ENCODE assay signal across 8 mouse cellular contexts in genomic region chr3:144201794-144202573, GRCm38 (mm10). TPM values are rescaled to one million over a fixed set of nuclear protein-coding genes. Genes with fewer than 3 reads are reported as not detected.
A peak's percentile ranks its signal among the peaks of the same experiment; 100 is the strongest.
DNase-seq lines count a peak whose midpoint lies in the region; ATAC-seq and TF ChIP-seq lines count a peak whose summit lies in the region.

No protein-coding gene starts in this region.

- TF ChIP-seq CTCF in layer of hippocampus, adult 2 months (conservative IDR thresholded peaks at IDR 0.05), result peak; percentile 33

- peak overlapping the region; percentile 88 for H3K27ac ChIP-seq in forebrain, embryonic 12.5 days
- peak overlapping the region; percentile 94 for H3K27ac ChIP-seq in layer of hippocampus, adult 2 months

- DNase-seq in CD8-positive naive resting alpha-beta T cell, adult 2 months (ENCODE audit: low read depth in 2 of 2, low spot score in 2 of 2), result peak; percentile 39 to 42
- DNase-seq in brain, adult 2 months (ENCODE audit: low read depth, low spot score), result peak; percentile 70
- peak; percentile 80 for DNase-seq in heart, postnatal 25 days (ENCODE audit: low spot score)
- peak; percentile 65 to 68 for DNase-seq in layer of hippocampus, adult 2 months (ENCODE audit: low spot score in 2 of 2)
- peak; percentile 90 for DNase-seq in lung, postnatal 25 days (ENCODE audit: low spot score)
- DNase-seq in retina, embryonic 14.5 days (ENCODE audit: low spot score), result peak; percentile 80
- DNase-seq in thymus, postnatal 36 days, result peak; percentile 91 to 93

- no peaks in the 10 kb centered on the region for H3K36me3 ChIP-seq in forebrain, embryonic 12.5 days (replicated peaks)

- peak overlapping the region; percentile 93 for H3K4me2 ChIP-seq in forebrain, embryonic 12.5 days

- H3K9ac ChIP-seq in forebrain, embryonic 12.5 days, result peak overlapping the region; percentile 96

- H3K9me3 ChIP-seq in forebrain, embryonic 12.5 days, result no peaks in the 10 kb centered on the region

- H3K27me3 ChIP-seq in forebrain, embryonic 12.5 days, result 0 out of 2 replicates have a peak, but pooled peaks cover 4% of the 10 kb centered on the region

- 1% methylated on average over 56 of the region's 64 CpGs for WGBS in forebrain, embryonic 12.5 days

- peak; percentile 27 for ATAC-seq in forebrain, embryonic 12.5 days (ENCODE audit: low FRiP score)

- intact Hi-C loops in heart, postnatal 25 days (cut with DNase I), result loop anchor here (10.0 kb wide), 3 partner anchors 513 to 697 kb away; no protein-coding TSS in a partner anchor

- H3K4me3 ChIP-seq in forebrain, embryonic 12.5 days (replicated peaks), result peak overlapping the region; percentile 72
- peak overlapping the region; percentile 82 for H3K4me3 ChIP-seq in layer of hippocampus, adult 2 months

- peaks cover 56% of the 10 kb centered on the region for H3K4me1 ChIP-seq in forebrain, embryonic 12.5 days

RNA-seq across cellular contexts. Expression of gene Lmo4, which starts 3.0 kb away (rescaled TPM):
- polyA plus RNA-seq in forebrain, embryonic 12.5 days (2016; fragmentation: Nextera tagmentation; extraction: Ambion mirVana), result 50.7 and 55.2 TPM in 2 replicates
- 10 to 100 TPM; 31.4 to 33.1 TPM for total RNA-seq in heart, postnatal 25 days (2021)
- 100 to 1,000 TPM; 226 to 236 TPM for total RNA-seq in layer of hippocampus, adult 2 months (2021)

Comparison
In these comparisons a context has a peak if more than half of its experiments do, and no peak if none do; other contexts are left out.
1. Peak in every context shown above with its lines: DNase-seq, ATAC-seq, H3K4me3 ChIP-seq and H3K27ac ChIP-seq.
2. DNase-seq: peak in every context shown above with its lines; median percentile 92 in thymus, postnatal 36 days; 90 in lung, postnatal 25 days; 80 in heart, postnatal 25 days; 80 in retina, embryonic 14.5 days; 70 in brain, adult 2 months; 66 in layer of hippocampus, adult 2 months; 40 in CD8-positive naive resting alpha-beta T cell, adult 2 months.
3. RNA of gene Lmo4, which starts 3.0 kb away (total RNA-seq): 226 to 236 TPM in layer of hippocampus, adult 2 months; 31.4 to 33.1 TPM in heart, postnatal 25 days; every median in the first group is over 4 times any median in the second.